Mouse (Mus musculus) lung, adult 2 months (tissue): Measurements from ENCODE around the gene Aimp2.

Experiments
- CTCF ChIP-seq: fragments of 200-500 bp; IDR thresholded peaks from 2 replicates; pipeline ENCODE4 v1.5.1; 2011; ENCODE audit warnings: mild to moderate bottlenecking, low read length, control low read depth; ENCODE audit not compliant: insufficient read depth
- POLR2A ChIP-seq: fragments of 200-500 bp; IDR thresholded peaks from 2 replicates; pipeline ENCODE4 v1.6.1; 2011; ENCODE audit warnings: low read depth, mild to moderate bottlenecking, control low read depth, low read length, borderline replicate concordance; ENCODE audit errors: extremely low read depth

- no peak for TF ChIP-seq CTCF
- TF ChIP-seq POLR2A: no peak
Observed at GRCm38 (mm10) chr5:143903813-143904212, 5.8 kb downstream of the Aimp2 start.
